Mouse (Mus musculus): ENCODE results near the gene Psmg3.

DNA sequence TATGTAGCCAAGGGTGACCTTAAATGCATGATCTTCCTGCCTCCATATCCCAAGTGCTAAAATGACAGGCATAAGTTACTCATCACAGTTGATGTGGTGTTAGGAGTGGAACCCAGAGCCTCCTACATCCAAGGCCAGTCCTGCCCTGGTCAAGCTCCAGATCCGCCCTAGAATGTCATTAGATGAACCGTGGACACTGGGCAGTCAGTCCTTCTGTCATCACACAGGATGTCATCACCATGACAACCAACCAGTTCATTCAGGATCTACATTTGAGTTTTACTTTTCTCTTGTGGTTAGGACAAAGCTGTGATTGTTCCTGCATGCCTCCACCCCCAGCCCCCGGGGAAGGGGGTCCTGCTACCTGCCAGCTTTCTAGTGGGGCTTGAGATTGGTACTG lies 12.5 kb upstream of the Psmg3 start:
- TF ChIP-seq POLR2A (IDR thresholded peaks at IDR 0.05; ENCODE audit: insufficient read depth, low read length) (no peak), CTCF (IDR thresholded peaks at IDR 0.05; ENCODE audit: low read depth, low read length) (no peak), EP300 (IDR thresholded peaks at IDR 0.05; ENCODE audit: insufficient read depth, low read depth, low read length) (no peak)
